Mouse (Mus musculus) liver, adult 2 months (tissue): ENCODE measurements around the gene Grik5.

Experiments used
- CTCF ChIP-seq: fragments of 200-500 bp; IDR thresholded peaks from 2 replicates; pipeline ENCODE4 v1.5.1; 2011; ENCODE audit warnings: low read depth, low read length, control low read depth
- POLR2A ChIP-seq: fragments of 200-500 bp; IDR thresholded peaks from 2 replicates; pipeline ENCODE4 v1.6.1; 2011; ENCODE audit warnings: low read length, control low read depth; ENCODE audit not compliant: insufficient read depth; ENCODE audit errors: extremely low read depth

DNA sequence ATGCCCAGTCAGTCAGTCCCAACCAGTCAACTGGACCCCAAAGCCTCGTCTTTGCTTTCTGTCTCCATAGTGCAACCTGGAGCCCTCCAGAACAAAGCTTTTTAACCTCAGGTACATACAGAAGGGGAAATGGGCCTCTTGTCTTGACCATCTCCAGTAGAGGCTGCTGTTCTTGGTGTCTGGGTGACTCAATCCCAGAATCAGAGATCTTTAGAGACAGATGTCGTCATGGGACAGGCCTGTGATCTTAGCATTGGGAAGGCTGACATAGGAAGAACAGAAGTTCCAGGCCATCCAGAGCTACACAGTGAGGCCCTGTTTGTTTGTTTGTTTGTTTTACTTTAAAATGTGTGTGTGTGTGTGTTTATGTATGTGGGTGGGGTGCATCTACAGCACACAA lies 107.9 kb downstream of the Grik5 start:
- TF ChIP-seq CTCF (no peak), POLR2A (no peak)
